Mouse (Mus musculus): ENCODE results near the gene Larp1.

- TF ChIP-seq CTCF (IDR thresholded peaks at IDR 0.05; ENCODE audit: insufficient read depth, low read length) (no peak), POLR2A (IDR thresholded peaks at IDR 0.05; ENCODE audit: borderline replicate concordance, extremely low read depth, low read depth, low read length) (no peak)
These were observed 93.3 kb downstream of the Larp1 start for GRCm38 (mm10) chr11:58102146-58102545.

Measured in lung, adult 2 months (tissue).